Mouse (Mus musculus): ENCODE measurements around the gene Ptbp2.

Ptbp2 gene

GRCm38 (mm10) chr3:119684741-119685140 lies 99.5 kb downstream of the Ptbp2 start:
- in situ Hi-C loops (cut with MseI, MboI) = no loop called here

Measured in mouse trophoblast stem cell (cell line).